Mouse (Mus musculus) 3134 (cell line): Measurements from ENCODE around the gene Ankle1.
"Not testable (repeated sequence)": the region's sequence is repeated elsewhere in the genome, so short reads cannot be mapped to it uniquely, and the experiment has no call there.

ENCODE experiments used
- DNase-seq: peaks from one replicate; pipeline ENCODE4 v3.0.0-alpha.2; 2011; ENCODE audit warnings: low spot score; ENCODE audit not compliant: insufficient read length; ENCODE audit errors: extremely low read depth

The Ankle1 gene

GRCm38 (mm10) chr8:71406099-71407015 lies 547 bp downstream of the Ankle1 start:
- DNase-seq = peak; percentile 82

DNA sequence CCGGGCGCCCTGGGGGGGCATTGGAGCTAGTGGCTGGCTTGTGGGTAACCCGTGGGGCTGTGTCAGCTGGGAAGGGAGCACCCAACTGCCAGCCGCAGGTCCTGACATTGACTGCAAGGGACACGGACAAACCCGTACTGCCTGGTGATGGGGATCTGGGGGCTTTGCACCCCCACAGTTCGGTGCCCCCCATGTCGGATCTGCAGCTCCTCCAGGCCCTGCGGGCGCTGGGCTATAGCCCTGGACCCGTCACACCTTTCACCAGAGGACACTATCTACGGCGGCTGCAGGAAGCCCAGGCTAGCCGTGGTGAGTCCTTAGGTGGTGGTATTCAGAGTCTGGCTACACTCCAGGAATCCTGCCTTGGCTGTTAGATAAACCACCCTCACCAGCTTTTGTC lies 1.6 kb downstream of the Ankle1 start:
- DNase-seq = no peak

- no peak for DNase-seq
These were observed 2.4 kb downstream of the Ankle1 start for GRCm38 (mm10) chr8:71408231-71408630.

DNA sequence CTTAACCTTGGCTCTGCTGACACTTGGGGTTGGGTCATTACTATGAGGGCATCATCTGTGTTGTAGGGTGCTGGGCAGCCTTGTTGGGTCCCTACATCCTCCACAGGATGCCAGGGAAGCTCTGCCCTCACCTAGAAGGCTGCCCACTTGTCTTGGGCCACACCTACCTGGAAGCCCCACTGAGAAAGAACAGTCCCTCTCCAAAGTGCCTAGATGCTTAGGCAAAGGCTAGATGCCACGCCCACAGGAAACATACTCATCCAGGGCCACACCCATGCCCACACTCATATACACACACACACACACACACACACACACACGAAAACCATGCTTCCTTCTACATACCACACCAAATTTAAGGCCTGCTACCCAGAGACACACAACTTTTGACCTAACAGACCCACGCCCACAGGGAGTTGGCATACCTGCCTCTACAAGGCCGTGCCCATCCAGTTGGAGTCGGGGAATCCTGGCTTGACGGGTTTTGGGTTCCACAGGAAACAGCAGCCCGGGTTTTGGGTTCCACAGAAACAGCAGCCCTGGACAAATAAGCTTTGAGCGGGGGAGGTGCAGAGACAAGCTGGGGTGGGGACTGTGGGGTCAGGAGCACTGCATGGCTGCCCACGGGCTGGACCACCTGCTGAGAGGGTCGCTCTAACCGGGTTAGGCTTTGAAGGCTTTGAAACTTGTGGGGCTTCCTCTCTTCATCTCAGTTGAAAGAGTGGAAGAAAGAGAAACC lies 5.9 kb downstream of the Ankle1 start:
- peak; percentile 53 for DNase-seq

GRCm38 (mm10) chr8:71422121-71422520 lies 16.3 kb downstream of the Ankle1 start:
- no peak for DNase-seq

- DNase-seq = not testable (repeated sequence)
These were observed 27.1 kb downstream of the Ankle1 start for GRCm38 (mm10) chr8:71432935-71433334.

GRCm38 (mm10) chr8:71437041-71437440 lies 31.2 kb downstream of the Ankle1 start:
- DNase-seq = no peak

GRCm38 (mm10) chr8:71441404-71441803 lies 35.6 kb downstream of the Ankle1 start:
- no peak for DNase-seq

DNA sequence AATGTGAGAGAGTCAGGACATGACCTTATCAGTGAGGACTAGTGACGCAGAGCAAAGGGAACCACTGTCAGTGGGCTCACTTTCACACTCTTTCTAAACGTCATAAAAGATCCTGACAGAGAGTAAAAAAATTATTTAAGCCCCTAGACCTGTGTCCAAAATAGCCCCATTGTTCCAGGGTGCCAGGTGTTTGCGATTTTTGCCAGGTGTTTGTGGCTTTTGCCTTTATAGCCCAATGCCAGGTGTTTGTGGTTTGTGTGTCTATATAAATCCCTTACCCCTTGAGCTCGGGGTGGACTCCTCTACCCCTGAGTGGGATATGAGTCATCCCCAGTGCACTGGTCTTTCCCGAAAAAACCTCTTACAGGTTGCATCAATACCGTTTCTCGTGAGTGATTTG lies 39.3 kb downstream of the Ankle1 start:
- no peak for DNase-seq

DNA sequence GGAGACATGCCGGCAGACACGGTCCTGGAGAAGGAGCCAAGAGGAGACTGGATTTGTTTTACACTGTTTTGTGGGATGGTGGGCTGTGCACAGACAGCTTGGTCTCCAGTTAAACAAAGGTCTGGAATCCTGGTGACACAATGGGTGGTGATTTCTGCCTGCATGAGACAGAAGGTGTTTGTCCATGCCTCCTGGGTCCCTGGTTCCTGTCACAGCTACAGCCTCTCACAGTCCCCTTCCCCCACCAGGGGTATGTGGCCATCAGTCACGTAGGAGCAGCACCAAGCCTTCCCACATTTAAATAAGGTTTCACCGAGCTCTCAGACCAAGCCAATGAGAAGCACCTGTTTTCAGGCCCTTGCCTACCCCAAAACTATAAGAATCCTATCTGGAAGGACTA lies 45.5 kb downstream of the Ankle1 start:
- no peak for DNase-seq

DNA sequence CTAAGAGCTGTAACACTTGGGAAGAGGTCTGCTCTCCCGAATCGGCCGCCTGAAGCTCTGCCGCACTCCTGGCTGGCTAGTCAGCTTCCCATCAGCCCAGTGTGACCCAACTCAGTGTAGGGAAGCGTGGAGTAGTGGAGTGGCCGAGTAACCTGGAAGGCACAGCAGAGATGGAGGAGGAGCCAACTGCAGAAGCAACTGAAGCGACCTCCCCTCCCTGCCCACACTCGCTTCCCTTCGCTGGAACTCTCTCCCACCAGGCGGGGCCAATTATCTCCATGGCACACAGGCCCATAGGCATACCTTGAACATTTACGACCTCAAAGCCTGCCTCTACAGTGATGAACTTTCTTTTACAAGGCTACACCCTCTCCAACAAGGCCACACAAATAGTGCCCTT lies 46.0 kb downstream of the Ankle1 start:
- no peak for DNase-seq

- no peak for DNase-seq
These were observed 46.9 kb downstream of the Ankle1 start for GRCm38 (mm10) chr8:71452669-71453068.

DNA sequence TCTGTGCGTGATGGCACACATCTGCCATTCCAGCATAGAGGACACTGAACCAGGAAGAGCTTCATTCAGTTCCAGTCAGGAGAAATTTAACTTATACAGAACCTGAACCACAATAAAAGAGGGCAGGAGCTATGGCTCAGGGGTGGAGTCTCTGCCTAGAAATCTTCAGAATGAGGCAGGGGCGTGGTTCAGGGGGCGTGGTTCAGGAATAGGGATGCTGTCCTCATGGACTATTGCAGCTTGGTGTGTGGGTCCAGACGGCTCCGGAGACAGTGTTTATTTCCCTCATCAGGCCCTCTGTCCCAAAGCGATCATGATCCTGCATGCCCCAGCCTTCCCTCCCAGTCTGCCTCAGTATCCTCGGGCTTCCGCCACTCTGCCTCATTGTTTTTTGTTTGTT lies 48.9 kb downstream of the Ankle1 start:
- no peak for DNase-seq

GRCm38 (mm10) chr8:71456906-71457305 lies 51.1 kb downstream of the Ankle1 start:
- DNase-seq = peak; percentile 89

DNA sequence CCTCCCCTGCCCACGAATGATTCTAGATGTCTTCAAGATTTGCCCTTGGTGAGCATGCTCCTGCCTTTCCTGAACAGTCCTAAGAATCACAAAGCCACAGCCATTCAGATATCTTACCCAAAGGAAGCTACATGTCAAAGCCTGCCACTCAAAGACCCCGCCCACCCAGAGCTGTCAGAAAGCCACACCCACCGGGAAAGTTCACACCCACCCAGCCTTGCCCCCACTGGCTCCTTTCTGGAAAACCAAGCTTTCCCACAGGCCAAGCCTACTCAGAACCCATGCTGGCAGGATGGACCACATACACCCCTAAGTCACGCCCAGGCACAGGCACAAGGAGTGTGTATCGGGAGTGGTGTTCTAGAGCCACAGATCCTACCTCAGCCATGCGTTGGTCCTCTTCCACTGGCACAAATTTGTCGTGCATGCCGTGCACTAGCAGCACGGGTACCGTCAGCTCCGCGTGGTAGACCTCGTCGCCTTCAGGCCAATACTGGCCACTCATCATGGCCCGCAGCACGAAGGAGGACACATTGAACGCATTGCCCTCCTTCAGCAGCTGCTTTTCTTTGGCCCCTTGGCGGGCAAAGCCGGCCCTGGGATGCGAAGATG lies 52.0 kb downstream of the Ankle1 start:
- peak; percentile 55 for DNase-seq
